Mouse (Mus musculus) G1E (cell line): ENCODE results near the gene Myo10. TPM values are rescaled to one million over a fixed set of nuclear protein-coding genes. Genes with fewer than 3 reads are reported as not detected.

Experiments used
- ATAC-seq: 2 replicates; pipeline ENCODE4 v1.8.0; 2016; ENCODE audit warnings: mild to moderate bottlenecking; ENCODE audit not compliant: insufficient number of reproducible peaks, poor library complexity, low FRiP score, severe bottlenecking; ENCODE audit errors: extremely low read depth
- DNase-seq: peaks from one replicate; pipeline ENCODE4 v3.0.0; 2012; ENCODE audit warnings: low spot score
- H3K27me3 ChIP-seq: 2 replicates; pipeline ENCODE4 v1.6.1; 2012; ENCODE audit warnings: mild to moderate bottlenecking, low read length, inconsistent platforms; ENCODE audit not compliant: insufficient read depth
- H3K36me3 ChIP-seq: replicated peaks from 2 replicates; pipeline ENCODE3; 2012; ENCODE audit warnings: mild to moderate bottlenecking, inconsistent platforms
- H3K4me1 ChIP-seq: 2 replicates; pipeline ENCODE4 v1.6.1; 2012; ENCODE audit warnings: low read depth, low read length, inconsistent platforms, mixed read lengths; ENCODE audit not compliant: insufficient read depth
- H3K4me3 ChIP-seq: 2 replicates; pipeline ENCODE4 v1.5.1; 2012; ENCODE audit warnings: low read depth, mild to moderate bottlenecking, inconsistent platforms, low read length, moderate library complexity, mixed read lengths
- H3K9me3 ChIP-seq: replicated peaks from 2 replicates; pipeline ENCODE4 v1.6.1; 2012; ENCODE audit warnings: inconsistent platforms
- CTCF ChIP-seq: IDR thresholded peaks from 2 replicates; pipeline ENCODE4 v1.5.1; 2012; ENCODE audit warnings: low read depth, low read length, inconsistent platforms, mixed read lengths
- GATA1 ChIP-seq: IDR thresholded peaks from 2 replicates; pipeline ENCODE4 v1.6.1; 2012; ENCODE audit warnings: borderline replicate concordance, low read length, inconsistent platforms, mixed read lengths
- GATA2 ChIP-seq: IDR thresholded peaks from 2 replicates; pipeline ENCODE4 v1.6.1; 2012; ENCODE audit warnings: low read depth, low read length, inconsistent platforms, borderline replicate concordance
- POLR2AphosphoS5 ChIP-seq: IDR thresholded peaks from 2 replicates; pipeline ENCODE4 v1.6.1; 2012; ENCODE audit warnings: low read depth, low read length, inconsistent platforms; ENCODE audit not compliant: insufficient replicate concordance
- TAL1 ChIP-seq: conservative IDR thresholded peaks from 2 replicates; pipeline ENCODE4 v1.6.1; 2012; ENCODE audit warnings: low read depth, low read length, inconsistent platforms, mixed read lengths
- polyA plus RNA-seq: library from polyadenylated mRNA; stranded (reverse); fragments of >175 nt; gene quantifications from 2 replicates; pipeline ENCODE4 v1.2.3, GENCODE M21; 2012
- total RNA-seq, 2 experiments: library from RNA; stranded (forward) in 1 of 2; stranded (reverse) in 1 of 2; fragments of 200-1000 nt in 1 of 2; fragments of >200 nt in 1 of 2; fragmentation: Nextera tagmentation in 1 of 2; gene quantifications; 2 replicates each; pipeline ENCODE4 v1.2.3; 2014 to 2017

Gene Myo10
- total and polyA plus RNA-seq, 3 experiments: 0.11 to 1.7 TPM; not detected in 1

- DNase-seq (no peak), ATAC-seq (no peak)
- Histone ChIP-seq H3K27me3 (no peaks in the 10 kb centered on the region), H3K4me3 (no peak overlapping the region), H3K4me1 (no peaks in the 10 kb centered on the region), H3K36me3 (no peaks in the 10 kb centered on the region), H3K9me3 (0 out of 2 replicates have a peak, but pooled peaks cover 4% of the 10 kb centered on the region)
- no peak for TF ChIP-seq GATA1
- TF ChIP-seq CTCF: no peak
- TF ChIP-seq GATA2: no peak
- no peak for TF ChIP-seq POLR2AphosphoS5
- no peak for TF ChIP-seq TAL1
These were observed 40.3 kb upstream of the Myo10 start for GRCm38 (mm10) chr15:25582055-25582454.

GRCm38 (mm10) chr15:25583361-25583760 is 39.0 kb upstream of the Myo10 start:
- no peaks in the 10 kb centered on the region for H3K27me3 ChIP-seq
- no peak overlapping the region for H3K4me3 ChIP-seq
- H3K4me1 ChIP-seq: no peaks in the 10 kb centered on the region
- ATAC-seq (no peak), DNase-seq (no peak)
- TF ChIP-seq GATA1 (no peak), GATA2 (no peak), TAL1 (no peak), CTCF (no peak), POLR2AphosphoS5 (no peak)
- H3K36me3 ChIP-seq: no peaks in the 10 kb centered on the region
- peaks cover 11% of the 10 kb centered on the region; the same call in 1 of the 2 replicates for H3K9me3 ChIP-seq

GRCm38 (mm10) chr15:25586828-25587227 is 35.5 kb upstream of the Myo10 start:
- Histone ChIP-seq H3K9me3 (peaks cover 23% of the 10 kb centered on the region), H3K27me3 (no peaks in the 10 kb centered on the region), H3K36me3 (no peaks in the 10 kb centered on the region), H3K4me3 (no peak overlapping the region), H3K4me1 (no peaks in the 10 kb centered on the region)
- ATAC-seq: no peak
- TF ChIP-seq CTCF (no peak), GATA2 (no peak), TAL1 (no peak)
- no peak for DNase-seq

- no peak for DNase-seq
- no peaks in the 10 kb centered on the region for H3K27me3 ChIP-seq
- no peaks in the 10 kb centered on the region for H3K4me1 ChIP-seq
- no peaks in the 10 kb centered on the region for H3K36me3 ChIP-seq
- no peak for TF ChIP-seq GATA1
- no peak for TF ChIP-seq CTCF
- TF ChIP-seq GATA2: no peak
- TF ChIP-seq POLR2AphosphoS5: no peak
- TF ChIP-seq TAL1: no peak
- H3K4me3 ChIP-seq: no peak overlapping the region
- peaks cover 25% of the 10 kb centered on the region for H3K9me3 ChIP-seq
- ATAC-seq: no peak
These were observed 34.4 kb upstream of the Myo10 start for GRCm38 (mm10) chr15:25587943-25588342.

- no peak for DNase-seq
- no peaks in the 10 kb centered on the region for H3K4me1 ChIP-seq
- H3K9me3 ChIP-seq: peaks cover 28% of the 10 kb centered on the region
- ATAC-seq: no peak
- H3K36me3 ChIP-seq: no peaks in the 10 kb centered on the region
- H3K4me3 ChIP-seq: no peak overlapping the region
- H3K27me3 ChIP-seq: no peaks in the 10 kb centered on the region
- no peak for TF ChIP-seq GATA2
- no peak for TF ChIP-seq CTCF
These were observed 32.9 kb upstream of the Myo10 start for GRCm38 (mm10) chr15:25589318-25589902.

GRCm38 (mm10) chr15:25589916-25590315 is 32.4 kb upstream of the Myo10 start:
- H3K27me3 ChIP-seq: no peaks in the 10 kb centered on the region
- no peak overlapping the region for H3K4me3 ChIP-seq
- no peaks in the 10 kb centered on the region for H3K36me3 ChIP-seq
- ATAC-seq (no peak), DNase-seq (no peak)
- TF ChIP-seq GATA2 (no peak), CTCF (no peak), POLR2AphosphoS5 (no peak), GATA1 (no peak)
- peaks cover 28% of the 10 kb centered on the region for H3K9me3 ChIP-seq
- H3K4me1 ChIP-seq: no peaks in the 10 kb centered on the region

GRCm38 (mm10) chr15:25590891-25591290 is 31.4 kb upstream of the Myo10 start:
- DNase-seq: no peak

More at GRCm38 (mm10) chr15:25590891-25591290, 31.4 kb upstream of the Myo10 start:
- H3K4me3 ChIP-seq: no peak overlapping the region
- H3K27me3 ChIP-seq: no peaks in the 10 kb centered on the region
- peaks cover 30% of the 10 kb centered on the region for H3K9me3 ChIP-seq
- no peaks in the 10 kb centered on the region for H3K4me1 ChIP-seq
- TF ChIP-seq GATA2 (no peak), CTCF (no peak), TAL1 (no peak), POLR2AphosphoS5 (no peak), GATA1 (no peak)
- ATAC-seq: no peak
- H3K36me3 ChIP-seq: no peaks in the 10 kb centered on the region
